Mouse (Mus musculus) hematopoietic stem cell, adult 5-6 weeks (primary cell): ENCODE data around the gene Zdhhc12. TPM values are rescaled to one million over a fixed set of nuclear protein-coding genes. Genes with fewer than 3 reads are reported as not detected.
A peak's percentile ranks its signal among the peaks of the same experiment; 100 is the strongest.
"Not testable (repeated sequence)": the region's sequence is repeated elsewhere in the genome, so short reads cannot be mapped to it uniquely, and the experiment has no call there.

Experiments used
- ATAC-seq, 2 experiments: fragments of 125-278 bp in 1 of 2; replicated peaks in 1 of 2; 2 replicates each; pipeline ENCODE4 v1.8.0; 2016 to 2017; ENCODE audit warnings: inconsistent platforms in 2 of 2, mild to moderate bottlenecking in 2 of 2, moderate number of reproducible peaks in 2 of 2, low read depth in 1 of 2, moderate TSS enrichment in 1 of 2; ENCODE audit not compliant: low FRiP score in 2 of 2, poor library complexity in 2 of 2, severe bottlenecking in 2 of 2, insufficient read depth in 1 of 2, low TSS enrichment in 1 of 2
- total RNA-seq: library from RNA; stranded (forward); fragments of 172-1452, 232-1000 nt; gene quantifications from 2 replicates; pipeline ENCODE4 v1.2.3, GENCODE M21; 2017

Gene Zdhhc12
- total RNA-seq, 1 experiment from 2014 or later, result 6.5 TPM

DNA sequence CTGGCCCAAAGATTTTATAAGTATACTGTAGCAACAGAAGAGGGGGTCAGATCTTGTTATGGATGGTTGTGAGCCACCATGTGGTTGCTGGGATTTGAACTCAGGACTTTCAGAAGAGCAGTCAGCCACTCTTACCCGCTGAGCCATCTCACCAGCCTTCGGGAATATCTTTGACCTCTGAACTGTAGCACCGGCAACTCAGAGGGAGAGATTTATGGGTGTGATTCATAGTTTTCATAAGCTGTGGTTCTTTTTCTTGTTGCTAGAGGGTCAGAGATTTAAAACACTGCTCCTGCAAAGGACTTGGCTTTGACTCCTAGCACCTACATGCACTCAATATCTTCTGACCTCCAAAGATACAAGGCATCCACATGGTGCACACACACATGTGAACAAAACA, 17.8 kb downstream of the Zdhhc12 start:
- ATAC-seq, result no peak

DNA sequence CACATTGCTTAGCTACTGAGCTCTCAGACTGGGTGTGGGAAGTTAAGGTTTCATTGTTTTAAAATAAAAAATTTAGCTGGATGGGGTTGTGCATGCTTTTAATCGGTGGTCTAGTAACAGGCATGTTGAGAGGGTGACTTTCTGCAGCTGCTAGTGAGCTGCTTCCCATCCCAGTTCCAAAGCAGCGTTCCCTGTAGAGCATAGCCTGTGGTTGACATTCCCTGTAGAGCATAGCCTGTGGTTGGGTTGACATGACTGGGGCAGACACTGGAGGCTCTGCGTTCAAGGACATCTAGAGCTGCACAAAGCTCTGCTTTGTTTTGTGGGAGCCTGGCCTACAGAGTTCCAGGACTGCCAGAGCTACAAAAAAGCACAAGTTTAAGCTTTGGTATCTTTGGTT, 20.2 kb downstream of the Zdhhc12 start:
- no peak for ATAC-seq

DNA sequence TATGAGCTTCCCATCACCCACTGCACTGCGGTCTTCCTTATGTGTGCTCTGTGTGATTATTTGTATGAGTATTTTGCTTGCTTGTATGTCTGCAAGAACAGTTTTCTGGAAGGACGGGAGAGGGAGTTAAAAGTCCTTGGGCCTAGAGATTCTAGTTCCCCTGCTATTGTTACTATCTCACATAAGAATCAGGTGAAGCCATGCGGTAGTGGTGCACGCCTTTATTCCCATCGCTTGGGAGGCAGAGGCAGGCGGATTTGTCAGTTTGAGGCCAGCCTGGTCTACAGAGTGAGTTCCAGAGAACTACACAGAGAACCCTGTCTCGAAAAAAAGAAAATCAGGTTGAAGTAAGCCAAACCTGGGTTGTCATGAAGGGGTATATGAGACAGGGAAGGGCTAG, 20.6 kb downstream of the Zdhhc12 start:
- no peak for ATAC-seq

DNA sequence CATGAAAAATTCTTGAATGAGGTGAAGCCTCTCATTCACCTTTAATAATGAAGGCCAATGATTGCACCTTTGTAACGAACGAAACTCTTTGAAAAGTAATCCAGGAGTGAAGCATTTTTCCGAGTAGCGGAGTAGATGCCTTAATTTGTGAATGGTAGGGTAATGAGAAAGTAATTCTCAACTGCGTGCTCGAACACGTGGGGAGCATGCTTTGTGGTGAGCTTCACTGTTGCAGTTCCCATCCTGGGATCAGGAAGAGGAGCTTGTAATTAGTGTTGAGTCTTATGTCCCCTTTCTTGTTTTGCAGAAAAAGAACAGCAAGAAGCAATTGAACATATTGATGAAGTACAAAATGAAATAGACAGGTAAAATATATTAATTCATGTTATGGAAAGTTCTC, 25.5 kb downstream of the Zdhhc12 start:
- ATAC-seq, result no peak

DNA sequence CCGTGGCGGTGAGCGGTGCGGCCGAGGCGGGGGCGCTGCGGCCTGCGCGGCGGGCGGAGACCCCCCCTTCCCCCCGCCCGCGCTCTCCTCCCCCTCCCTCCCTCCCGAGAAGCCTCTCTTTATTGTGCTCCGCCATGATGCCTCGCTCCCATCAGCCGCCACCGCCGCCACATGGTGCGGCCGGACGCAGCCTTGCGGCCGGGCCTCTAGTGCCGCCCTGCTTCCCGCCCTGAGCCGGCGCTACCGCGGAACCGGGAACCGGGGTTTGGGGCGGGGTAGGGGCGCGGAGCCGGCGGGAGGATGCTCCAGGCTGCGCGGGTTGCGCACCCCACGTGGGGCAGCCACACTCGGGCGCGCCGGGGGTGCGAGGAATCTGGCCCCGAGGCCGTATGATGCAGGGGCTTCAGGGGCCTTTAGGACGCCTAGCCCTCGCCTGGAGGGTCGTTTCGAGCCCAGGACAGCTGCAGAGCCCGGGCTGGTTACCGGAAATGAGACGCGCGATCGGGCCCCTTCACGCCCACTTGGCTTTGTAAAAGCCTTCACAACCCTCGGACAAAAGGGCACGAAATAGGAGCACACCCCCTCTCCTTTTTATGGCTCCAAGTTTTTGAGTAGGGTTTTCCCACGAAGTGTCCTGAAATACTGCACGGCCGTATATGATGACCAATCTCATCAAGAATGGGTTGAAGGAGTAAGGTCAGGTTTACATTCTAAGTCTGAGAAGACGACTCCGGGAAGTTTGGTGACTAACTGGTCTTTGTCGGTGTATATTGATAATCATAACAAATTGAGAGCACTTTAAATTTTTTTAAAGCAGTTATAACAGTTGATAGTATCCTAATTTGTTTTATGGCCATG, 26.2 kb downstream of the Zdhhc12 start:
- no peak for ATAC-seq

DNA sequence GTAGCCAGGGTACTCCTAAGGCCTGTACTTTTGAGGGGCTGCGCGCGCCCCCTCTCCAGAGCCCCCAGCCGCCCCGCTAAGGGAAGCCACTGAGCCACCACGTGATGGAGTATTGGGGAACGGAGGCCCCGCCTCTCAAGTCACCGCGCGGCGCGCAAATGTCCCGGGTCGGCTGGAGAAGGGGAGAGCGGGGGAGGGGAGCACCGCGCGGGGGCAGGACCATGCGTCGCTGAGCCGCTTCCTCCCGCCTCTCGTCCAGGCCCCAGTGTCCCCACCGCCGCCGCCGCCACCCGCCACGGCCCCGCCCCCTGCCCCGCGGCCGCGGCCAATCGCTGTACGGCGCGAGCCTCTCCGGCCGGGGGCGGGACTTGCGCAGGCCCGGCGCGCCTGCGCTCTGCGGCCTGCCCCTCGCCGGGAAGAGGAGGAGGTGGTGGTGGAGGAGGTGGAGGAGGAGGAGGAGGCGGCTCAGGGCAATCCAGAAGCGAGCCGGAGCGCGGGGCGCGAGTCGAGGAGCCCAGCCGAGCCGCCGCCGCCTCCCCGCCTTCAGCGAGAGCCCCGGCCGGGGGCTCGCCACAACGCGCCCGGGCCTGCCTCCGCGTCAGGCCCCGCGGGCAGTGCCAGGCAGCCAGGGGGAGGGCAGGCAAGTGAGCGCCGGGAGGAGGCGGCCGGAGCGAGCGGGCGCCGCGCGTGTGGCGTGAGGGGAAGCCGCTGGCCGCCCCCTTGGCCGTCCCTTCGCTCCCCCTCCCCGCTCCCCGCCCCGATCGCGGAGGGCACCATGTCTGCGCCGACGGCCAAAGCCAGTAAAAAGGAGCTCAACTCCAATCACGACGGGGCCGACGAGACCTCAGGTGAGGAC, 27.2 kb downstream of the Zdhhc12 start:
- peak; percentile 66 to 80 for ATAC-seq

DNA sequence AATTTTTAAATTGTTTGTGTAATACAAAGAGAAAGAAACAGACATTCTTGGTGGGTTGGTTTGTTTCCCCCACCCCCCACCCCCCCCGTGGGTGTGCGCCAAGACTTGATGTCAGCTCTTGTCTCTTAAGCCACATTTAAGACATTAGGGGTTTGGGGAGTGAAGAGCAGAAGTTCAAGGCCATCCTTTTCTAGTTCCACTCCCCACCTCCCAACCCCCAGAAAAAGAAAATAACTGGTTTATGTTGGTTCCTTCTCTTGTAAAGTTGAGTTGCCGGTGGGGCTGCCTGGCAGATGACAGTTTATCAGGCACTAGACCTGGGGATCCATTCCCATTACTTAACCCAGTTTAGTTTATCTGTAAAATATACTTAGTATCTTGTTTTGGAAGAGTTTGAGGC, 29.1 kb downstream of the Zdhhc12 start:
- no peak for ATAC-seq

DNA sequence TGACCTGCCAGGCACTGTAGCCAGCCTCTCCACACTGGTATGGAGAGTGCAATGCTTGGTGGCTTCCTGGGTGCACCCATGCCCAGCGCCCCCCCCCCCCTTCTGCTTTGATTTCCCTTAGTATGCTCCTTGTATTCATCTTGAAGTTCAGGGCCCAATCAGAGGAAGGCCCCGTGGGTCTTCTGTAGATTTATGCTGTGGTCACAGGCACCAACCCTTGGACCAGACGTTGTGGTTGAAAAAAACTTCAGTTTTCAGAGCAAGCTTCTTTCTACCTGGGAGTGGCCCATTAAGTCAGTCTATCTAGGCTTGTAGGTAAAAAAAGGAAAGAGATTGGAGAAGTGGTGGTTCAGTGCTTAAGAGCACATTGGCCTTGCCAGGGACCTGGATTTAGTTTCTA, 29.7 kb downstream of the Zdhhc12 start:
- no peak for ATAC-seq

DNA sequence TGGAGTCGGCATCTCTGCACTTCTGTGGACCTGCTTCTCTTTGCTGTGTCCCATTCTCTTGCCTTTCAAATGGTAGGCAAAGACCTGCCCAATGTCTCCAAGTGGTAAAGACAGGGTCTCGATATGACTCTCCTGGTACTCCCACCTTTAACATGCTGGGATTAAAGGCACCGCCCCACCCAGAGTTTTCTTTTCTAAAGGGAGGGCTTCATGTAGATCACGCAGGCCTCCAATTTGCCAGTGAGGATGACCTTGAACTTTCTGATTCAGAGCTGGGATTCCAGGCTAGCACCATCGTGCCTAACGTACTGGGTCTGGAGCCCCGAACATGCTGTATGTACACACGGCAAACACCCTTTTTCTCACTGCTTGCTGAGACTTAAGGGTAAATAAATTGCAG, 30.2 kb downstream of the Zdhhc12 start:
- no peak for ATAC-seq

DNA sequence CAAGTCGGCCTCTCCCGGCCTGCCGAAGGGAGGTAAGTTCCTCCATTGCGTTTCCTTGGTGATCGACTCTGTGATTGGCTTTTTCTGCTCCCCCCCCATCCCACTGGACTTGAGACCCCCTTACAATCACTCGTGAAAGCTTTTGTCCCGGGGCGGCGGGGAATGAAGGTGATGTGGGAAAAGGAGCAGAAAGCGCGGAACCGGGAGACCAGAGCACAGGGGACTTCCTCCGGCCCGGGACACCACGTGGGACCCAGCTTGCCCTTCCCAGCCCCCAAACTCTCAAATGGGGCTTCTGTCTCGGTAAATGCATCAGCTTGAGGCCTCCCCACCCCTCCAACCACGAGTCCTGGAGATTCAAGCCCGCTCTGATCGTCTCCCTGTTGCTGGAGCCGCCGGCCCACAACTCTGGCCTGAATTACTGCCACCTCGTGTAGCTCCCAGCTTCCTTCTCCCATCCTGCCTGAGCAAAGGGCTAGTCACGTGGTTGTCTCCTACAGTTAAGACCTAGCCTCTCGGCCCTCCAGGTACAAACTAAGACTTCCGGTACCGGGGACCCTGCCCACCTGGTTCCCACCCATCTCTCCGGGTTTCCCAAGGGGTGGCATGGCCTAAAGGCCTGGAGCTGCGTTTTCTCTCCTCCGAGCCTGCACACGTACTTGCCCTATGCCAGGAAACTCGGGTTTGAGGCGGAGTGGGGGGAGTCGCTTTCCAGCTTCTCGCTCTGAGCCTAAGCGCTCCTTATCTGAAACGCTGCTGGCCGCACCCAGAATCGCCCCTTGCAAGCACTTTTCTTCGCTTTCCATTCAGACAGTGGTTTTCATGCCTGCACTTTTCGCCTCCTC, 31.0 kb downstream of the Zdhhc12 start:
- ATAC-seq, result peak; percentile 16 to 24; a peak in 3 of 4 replicates

DNA sequence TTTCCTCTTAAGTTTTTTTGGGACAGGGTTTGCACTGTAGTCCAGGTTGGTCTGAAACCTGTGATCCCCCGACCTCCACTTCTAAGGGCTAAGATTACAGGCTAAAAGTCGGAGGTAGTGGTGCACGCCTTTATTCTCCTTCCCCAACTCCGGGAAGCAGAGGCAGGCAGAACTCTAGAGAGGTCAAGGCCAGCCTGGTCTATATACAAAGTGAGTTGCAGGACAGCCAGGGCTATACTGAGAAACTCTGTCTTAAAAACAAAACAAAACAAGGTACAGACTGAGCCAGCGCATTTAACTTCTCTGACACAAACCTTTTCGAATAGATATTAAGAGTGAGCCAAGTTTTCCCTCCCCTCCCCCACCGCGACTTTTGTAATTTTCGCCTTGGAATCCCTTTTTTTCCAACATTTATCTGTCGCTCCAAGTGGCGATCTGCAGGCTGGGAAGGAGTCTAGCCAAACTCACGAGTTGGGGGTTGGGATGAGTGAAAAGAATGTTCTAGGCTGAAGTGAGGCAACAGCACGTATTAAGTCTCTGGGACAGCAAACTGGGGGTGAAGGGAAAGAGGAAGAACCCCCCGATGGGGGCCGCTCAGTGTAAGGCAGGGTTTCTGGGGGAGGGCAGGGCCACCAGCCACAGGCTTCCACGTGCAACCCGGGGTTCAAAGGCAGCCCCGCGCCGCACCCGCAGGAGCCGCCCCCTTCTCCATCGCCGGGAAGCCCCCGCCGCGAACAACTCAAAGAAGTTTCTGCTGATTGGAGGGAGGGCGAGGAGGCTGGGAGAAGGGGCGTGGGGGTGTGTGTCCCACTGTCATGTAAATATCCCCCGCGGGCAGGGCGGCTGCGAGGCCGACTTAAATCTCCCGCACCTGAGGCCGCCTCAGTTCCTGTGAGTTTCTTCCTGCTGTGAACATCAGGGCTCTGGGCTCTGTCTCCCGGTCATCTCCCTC, 32.0 kb downstream of the Zdhhc12 start:
- peak in 1 of 2 experiments; percentile 36; a peak in 1 of 4 replicates for ATAC-seq

DNA sequence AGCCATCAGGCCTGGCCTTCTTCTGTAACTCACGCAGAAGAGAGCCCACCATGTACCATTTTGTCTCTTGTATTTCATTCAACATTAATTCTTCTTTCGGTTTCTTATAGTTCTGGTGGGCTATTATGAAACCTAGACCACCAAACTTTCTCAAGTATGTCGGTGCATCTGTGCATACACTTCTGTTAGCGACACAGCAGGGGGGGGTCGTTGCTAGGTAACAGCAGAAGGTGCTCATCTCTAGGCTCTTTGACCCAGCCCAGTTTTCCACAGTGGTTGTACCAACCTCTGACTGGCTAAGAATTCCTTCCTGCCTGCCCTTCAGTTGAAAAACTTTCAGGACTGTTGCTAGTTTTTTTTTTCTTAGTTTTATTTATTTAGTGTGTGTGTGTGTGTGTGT, 35.0 kb downstream of the Zdhhc12 start:
- no peak for ATAC-seq

DNA sequence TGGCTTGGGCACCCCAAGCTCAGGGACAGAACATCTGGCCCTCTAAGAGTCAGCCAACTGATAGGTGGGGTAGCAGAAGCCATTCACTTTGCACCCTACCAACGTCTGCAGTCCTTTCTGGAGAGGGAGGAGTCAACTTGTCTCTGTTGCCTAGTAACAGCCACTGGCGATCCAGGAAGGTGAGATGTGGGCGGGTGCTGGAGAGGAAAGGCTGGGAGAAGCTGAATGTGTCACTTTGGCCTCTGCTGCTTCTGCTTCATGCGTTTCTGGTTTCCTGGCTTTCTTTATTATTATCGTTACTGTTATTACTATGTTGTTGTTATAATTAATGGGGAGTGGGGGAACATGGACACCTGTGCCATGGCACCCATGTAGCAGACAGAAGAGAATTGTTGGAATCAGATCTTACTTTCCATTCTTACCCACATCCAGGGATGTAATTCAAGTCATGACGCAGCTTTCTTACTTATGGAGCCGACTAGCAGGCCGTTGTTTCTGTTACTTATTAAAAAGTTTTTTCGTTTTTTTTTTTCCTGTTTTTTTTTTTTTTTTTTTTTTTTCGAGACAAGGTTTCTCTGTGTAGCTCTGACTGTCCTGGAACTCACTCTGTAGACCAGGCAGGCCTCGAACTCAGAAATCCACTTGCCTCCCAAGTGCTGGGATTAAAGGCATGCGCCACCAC, 36.1 kb downstream of the Zdhhc12 start, which contains the start of gene Set:
Set (plus strand) TSS at position 156 of the 682 bp plus-strand sequence.
- ATAC-seq, result no peak

DNA sequence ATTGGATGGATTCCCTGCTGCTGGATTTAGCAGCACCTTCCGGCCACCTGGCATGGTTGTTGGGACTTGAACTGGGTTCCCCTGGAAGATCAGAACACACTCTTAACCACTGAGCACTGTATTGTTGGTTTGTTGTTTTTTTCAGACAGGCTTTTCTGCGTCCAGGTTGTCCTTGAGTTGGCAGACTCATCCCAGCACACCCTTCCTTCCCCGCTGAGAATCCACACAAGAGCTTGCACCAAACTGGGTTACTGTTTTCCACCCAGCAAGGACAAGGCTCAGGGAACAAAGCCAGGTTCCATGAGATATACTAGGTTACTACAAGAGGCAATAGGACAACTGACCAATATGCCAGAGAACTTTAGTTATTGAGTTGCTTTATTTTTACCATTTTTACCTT, 36.7 kb downstream of the Zdhhc12 start:
- no peak for ATAC-seq

DNA sequence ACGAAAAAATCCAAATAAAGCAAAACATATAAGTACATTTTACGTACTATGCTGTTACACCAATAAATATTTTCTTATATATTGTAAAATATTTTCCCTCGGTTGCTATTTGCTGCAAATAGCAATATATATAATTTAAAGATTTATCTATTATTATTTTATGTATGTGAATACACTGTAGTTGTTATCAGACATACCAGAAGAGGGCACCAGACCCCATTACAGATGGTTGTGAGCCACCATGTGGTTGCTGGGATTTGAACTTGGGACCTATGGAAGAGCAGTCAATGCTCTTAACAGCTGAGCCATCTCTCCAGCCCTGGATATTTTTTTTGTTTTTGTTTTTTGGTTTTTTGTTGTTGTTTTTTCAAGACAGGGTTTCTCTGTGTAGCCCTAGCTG, 38.1 kb downstream of the Zdhhc12 start:
- ATAC-seq, result not testable (repeated sequence)
